Mouse (Mus musculus): Measurements from ENCODE around the gene Vmn1r231.

DNA sequence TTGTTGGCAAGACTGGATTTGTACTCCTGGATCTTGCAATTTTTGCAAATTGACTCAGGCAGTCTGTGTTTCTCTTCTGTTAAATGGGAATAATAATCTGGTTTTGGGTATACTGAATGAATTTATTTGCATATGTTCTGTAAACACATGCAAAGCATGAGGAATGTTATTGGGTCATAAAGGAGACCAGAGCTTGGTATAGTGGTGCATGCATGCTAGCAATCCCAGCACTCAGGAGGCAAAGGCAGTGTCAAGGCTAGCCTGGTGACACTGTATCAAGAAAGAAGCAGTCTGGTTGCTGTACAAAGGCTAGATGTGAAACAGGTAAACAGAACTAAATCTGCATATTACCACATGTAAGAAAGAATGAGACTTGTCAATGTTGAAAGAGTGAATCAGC, 41.7 kb upstream of the Vmn1r231 start:
- no peak for TF ChIP-seq CTCF (IDR thresholded peaks at IDR 0.05; ENCODE audit: borderline replicate concordance, insufficient read depth, low read depth, low read length)
- no peak for TF ChIP-seq POLR2A (IDR thresholded peaks at IDR 0.05; ENCODE audit: borderline replicate concordance, insufficient read depth, low read length)

Measured in cerebellum, adult 2 months (tissue).